Mouse (Mus musculus) cerebellum, adult 18-20 months (tissue): ENCODE measurements around the gene Ptn.
"Not testable (repeated sequence)": the region's sequence is repeated elsewhere in the genome, so short reads cannot be mapped to it uniquely, and the experiment has no call there.

Experiments used
- DNase-seq, 2 experiments: peaks; one replicate each; pipeline ENCODE4 v3.0.0; 2021

The Ptn gene

GRCm38 (mm10) chr6:36752887-36753286 is 57.1 kb downstream of the Ptn start:
- DNase-seq = no peak

GRCm38 (mm10) chr6:36739811-36740210 is 70.2 kb downstream of the Ptn start:
- no peak for DNase-seq

- DNase-seq = no peak
Measured at GRCm38 (mm10) chr6:36736763-36737162, 73.3 kb downstream of the Ptn start.

GRCm38 (mm10) chr6:36735622-36736021 is 74.4 kb downstream of the Ptn start:
- DNase-seq = not testable (repeated sequence)

GRCm38 (mm10) chr6:36729811-36730210 is 80.2 kb downstream of the Ptn start:
- DNase-seq = not testable (repeated sequence)

- peak; percentile 4 to 12 for DNase-seq
Measured at GRCm38 (mm10) chr6:36728079-36728478, 81.9 kb downstream of the Ptn start.

GRCm38 (mm10) chr6:36725509-36726160 is 84.4 kb downstream of the Ptn start:
- DNase-seq = no peak

- peak in 1 of 2 experiments; percentile 6 for DNase-seq
Measured at GRCm38 (mm10) chr6:36722769-36723549, 87.1 kb downstream of the Ptn start.

- DNase-seq = no peak
Measured at GRCm38 (mm10) chr6:36713329-36713728, 96.7 kb downstream of the Ptn start.

GRCm38 (mm10) chr6:36695481-36695880 is 114.5 kb downstream of the Ptn start:
- no peak for DNase-seq

GRCm38 (mm10) chr6:36691497-36691896 is 118.5 kb downstream of the Ptn start:
- DNase-seq = peak; percentile 31 to 41

GRCm38 (mm10) chr6:36690941-36691340 is 119.1 kb downstream of the Ptn start:
- no peak for DNase-seq

- no peak for DNase-seq
Measured at GRCm38 (mm10) chr6:36676710-36677691, 133.0 kb downstream of the Ptn start.

GRCm38 (mm10) chr6:36672399-36673221 is 137.4 kb downstream of the Ptn start:
- no peak for DNase-seq

- no peak for DNase-seq
Measured at GRCm38 (mm10) chr6:36671274-36671673, 138.7 kb downstream of the Ptn start.
